Mouse (Mus musculus) thymus, adult 2 months (tissue): ENCODE measurements around the gene Adcy2. TPM values are rescaled to one million over a fixed set of nuclear protein-coding genes. Genes with fewer than 3 reads are reported as not detected.

Experiments
- DNase-seq: peaks from one replicate; pipeline ENCODE4 v3.0.0; 2021
- H3K27ac ChIP-seq: fragments of 200-500 bp; 2 replicates; pipeline ENCODE4 v1.5.1; 2012; ENCODE audit warnings: low read length, control low read depth; ENCODE audit not compliant: control insufficient read depth, insufficient read depth
- H3K27me3 ChIP-seq: fragments of 200-500 bp; 2 replicates; pipeline ENCODE4 v1.6.1; 2012; ENCODE audit warnings: mild to moderate bottlenecking, low read length, moderate library complexity, mixed read lengths; ENCODE audit not compliant: control insufficient read depth, insufficient read depth
- H3K36me3 ChIP-seq: fragments of 200-500 bp; 2 replicates; pipeline ENCODE4 v1.6.1; 2012; ENCODE audit warnings: mild to moderate bottlenecking, low read length, moderate library complexity; ENCODE audit not compliant: control insufficient read depth, insufficient read depth
- H3K4me1 ChIP-seq: fragments of 200-500 bp; replicated peaks from 2 replicates; pipeline ENCODE4 v1.6.1; 2012; ENCODE audit warnings: low read length; ENCODE audit not compliant: control insufficient read depth, insufficient read depth
- H3K4me3 ChIP-seq: fragments of 200-500 bp; 2 replicates; pipeline ENCODE4 v1.5.1; 2012; ENCODE audit warnings: mild to moderate bottlenecking, low read length, control low read depth, moderate library complexity; ENCODE audit not compliant: control insufficient read depth, insufficient read depth
- CTCF ChIP-seq: fragments of 200-500 bp; IDR thresholded peaks from 2 replicates; pipeline ENCODE4 v1.5.1; 2012; ENCODE audit warnings: mild to moderate bottlenecking, control low read depth, low read length, moderate library complexity, borderline replicate concordance; ENCODE audit not compliant: control insufficient read depth, poor library complexity, insufficient read depth; ENCODE audit errors: extremely low read depth
- POLR2A ChIP-seq: fragments of 200-500 bp; IDR thresholded peaks from 2 replicates; pipeline ENCODE4 v1.6.1; 2012; ENCODE audit warnings: mild to moderate bottlenecking, low read length, control low read depth, moderate library complexity; ENCODE audit not compliant: control insufficient read depth, poor library complexity, insufficient read depth; ENCODE audit errors: extremely low read depth
- WGBS: fragments of 180-500 bp; shearing (Covaris S2); methylation state at CpG from one replicate; pipeline ENCODE4 v1.1.7; 2018; 5-methylcytosine and 5-hydroxymethylcytosine counted together
- polyA plus RNA-seq: library from polyadenylated mRNA; depleted of rRNA; stranded (reverse); fragments of >200 nt; gene quantifications from 2 replicates; pipeline ENCODE4 v1.2.3, GENCODE M21; 2012

The Adcy2 gene
- polyA plus RNA-seq, 1 experiment = 0.55 TPM

DNA sequence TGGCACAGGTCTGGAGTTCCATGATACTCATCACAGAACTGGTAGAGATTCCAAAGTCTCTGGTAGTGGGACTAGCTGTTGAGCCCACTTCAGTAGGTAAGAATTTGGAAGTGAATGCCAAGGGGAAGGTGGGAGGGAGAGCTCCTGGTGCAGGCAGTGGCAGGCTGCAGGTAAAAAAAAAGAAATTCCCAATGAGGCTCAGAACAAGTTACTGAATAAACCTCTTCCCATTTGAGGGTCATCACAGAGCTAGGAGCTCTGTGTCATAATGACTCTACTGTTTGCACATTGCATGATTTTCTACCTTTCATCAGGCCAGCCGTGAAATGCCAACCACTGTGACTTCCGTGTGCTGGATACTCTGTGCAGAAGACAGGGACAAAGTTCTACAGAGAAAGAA, 314.4 kb downstream of the Adcy2 start:
- Histone ChIP-seq H3K4me3 (no peak overlapping the region), H3K27me3 (no peaks in the 10 kb centered on the region), H3K36me3 (no peaks in the 10 kb centered on the region), H3K4me1 (no peaks in the 10 kb centered on the region), H3K27ac (no peak overlapping the region)
- DNase-seq = no peak
- no peak for TF ChIP-seq POLR2A
- TF ChIP-seq CTCF = no peak
- 93% methylated on average over 2 of the region's 2 CpGs for WGBS

DNA sequence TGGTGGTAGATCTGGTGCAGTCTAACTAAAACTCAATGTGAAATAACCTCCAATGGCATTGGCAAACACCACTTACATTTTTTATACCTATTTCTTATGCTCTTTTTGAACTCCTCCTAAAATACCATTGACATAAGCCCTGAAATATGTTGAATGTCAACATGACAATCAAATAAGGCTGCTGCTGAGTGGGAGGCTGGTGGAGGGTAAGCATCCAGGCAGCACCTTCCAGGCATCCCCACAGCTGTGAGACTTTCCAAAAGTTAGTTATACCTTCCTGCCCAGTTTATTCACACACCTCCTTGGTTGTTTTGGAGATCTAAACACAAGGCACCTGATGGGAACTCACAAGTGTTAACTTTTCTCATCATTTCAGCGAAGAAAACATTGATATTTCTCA, 318.9 kb downstream of the Adcy2 start:
- no peak for TF ChIP-seq CTCF

DNA sequence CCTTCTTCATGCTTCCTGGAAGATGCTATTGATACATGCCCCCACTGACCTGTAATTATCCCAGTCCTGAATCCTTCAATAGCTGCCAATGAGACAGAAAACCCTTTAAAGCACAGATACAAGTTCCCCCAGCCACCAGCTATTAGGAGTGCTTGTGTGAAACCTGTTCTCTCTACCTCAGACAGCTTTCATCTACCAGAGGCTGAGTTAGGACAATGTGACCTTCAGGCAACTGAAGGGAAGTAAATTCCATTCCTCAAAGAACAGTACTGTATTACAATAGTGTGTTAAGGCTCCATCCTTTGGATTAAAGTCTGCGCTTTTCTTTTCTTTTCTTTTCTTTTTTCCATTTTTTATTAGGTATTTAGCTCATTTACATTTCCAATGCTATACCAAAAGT, 356.6 kb downstream of the Adcy2 start:
- Histone ChIP-seq H3K27me3 (no peaks in the 10 kb centered on the region), H3K4me1 (no peaks in the 10 kb centered on the region), H3K27ac (no peak overlapping the region), H3K36me3 (no peaks in the 10 kb centered on the region), H3K4me3 (no peak overlapping the region)
- DNase-seq = no peak
- no peak for TF ChIP-seq POLR2A
- TF ChIP-seq CTCF = no peak
- 96% methylated on average over 1 of the region's 1 CpGs for WGBS

More for the DNA sequence above, 318.9 kb downstream of the Adcy2 start:
- DNase-seq = no peak
- Histone ChIP-seq H3K27ac (no peak overlapping the region), H3K36me3 (no peaks in the 10 kb centered on the region), H3K4me1 (no peaks in the 10 kb centered on the region), H3K27me3 (no peaks in the 10 kb centered on the region), H3K4me3 (no peak overlapping the region)
- 67% methylated on average over 1 of the region's 1 CpGs for WGBS

DNA sequence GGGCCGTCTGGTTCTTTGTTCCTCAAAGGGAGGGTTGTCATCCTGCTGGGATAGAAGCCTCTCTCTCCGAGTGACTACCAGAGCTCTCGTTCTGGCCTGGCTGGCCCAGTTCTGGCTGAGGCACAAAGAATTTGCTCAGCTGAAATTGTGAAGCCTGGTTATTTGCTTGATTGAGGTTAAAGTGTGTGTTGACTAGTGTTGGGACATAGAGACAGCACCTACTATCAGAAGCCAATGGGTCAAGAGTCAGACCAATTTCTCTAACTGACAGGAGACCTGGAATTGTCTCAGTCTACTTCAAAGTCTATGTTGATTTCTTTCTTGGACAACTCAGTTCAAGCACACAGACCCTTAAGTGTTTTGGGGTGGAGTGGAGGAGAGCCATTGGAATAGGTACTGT, 372.3 kb downstream of the Adcy2 start:
- H3K4me3 ChIP-seq = no peak overlapping the region
- no peak for DNase-seq
- H3K27me3 ChIP-seq = no peaks in the 10 kb centered on the region
- H3K4me1 ChIP-seq = no peaks in the 10 kb centered on the region
- 88% methylated on average over 3 of the region's 3 CpGs for WGBS
- H3K36me3 ChIP-seq = no peaks in the 10 kb centered on the region
- no peak overlapping the region for H3K27ac ChIP-seq
- TF ChIP-seq CTCF = no peak
- no peak for TF ChIP-seq POLR2A

DNA sequence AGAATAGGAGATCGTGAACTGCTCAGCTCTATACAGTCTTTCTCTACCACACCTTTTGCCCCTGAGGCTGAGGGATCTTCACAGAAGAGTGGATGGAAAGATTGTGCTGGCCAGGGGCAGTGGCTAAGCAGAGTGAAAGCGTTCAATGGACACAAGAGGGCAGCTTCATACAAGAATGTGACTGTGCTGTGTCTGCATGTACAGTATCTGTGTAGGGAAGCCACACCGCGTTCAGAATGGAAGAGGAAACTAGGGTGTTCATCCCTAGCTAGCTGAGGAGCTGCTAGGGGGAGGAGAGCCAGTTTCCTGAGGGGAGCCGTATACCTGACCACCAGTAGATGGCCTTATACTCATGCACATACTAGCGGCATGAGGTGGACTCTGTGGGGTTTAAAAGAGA, 376.5 kb downstream of the Adcy2 start:
- H3K4me1 ChIP-seq = no peaks in the 10 kb centered on the region
- H3K27ac ChIP-seq = no peak overlapping the region
- no peak for TF ChIP-seq CTCF
- no peak for TF ChIP-seq POLR2A
- WGBS = 61% methylated on average over 6 of the region's 6 CpGs
- DNase-seq = no peak
- H3K4me3 ChIP-seq = no peak overlapping the region
- H3K27me3 ChIP-seq = no peaks in the 10 kb centered on the region
- no peaks in the 10 kb centered on the region for H3K36me3 ChIP-seq

DNA sequence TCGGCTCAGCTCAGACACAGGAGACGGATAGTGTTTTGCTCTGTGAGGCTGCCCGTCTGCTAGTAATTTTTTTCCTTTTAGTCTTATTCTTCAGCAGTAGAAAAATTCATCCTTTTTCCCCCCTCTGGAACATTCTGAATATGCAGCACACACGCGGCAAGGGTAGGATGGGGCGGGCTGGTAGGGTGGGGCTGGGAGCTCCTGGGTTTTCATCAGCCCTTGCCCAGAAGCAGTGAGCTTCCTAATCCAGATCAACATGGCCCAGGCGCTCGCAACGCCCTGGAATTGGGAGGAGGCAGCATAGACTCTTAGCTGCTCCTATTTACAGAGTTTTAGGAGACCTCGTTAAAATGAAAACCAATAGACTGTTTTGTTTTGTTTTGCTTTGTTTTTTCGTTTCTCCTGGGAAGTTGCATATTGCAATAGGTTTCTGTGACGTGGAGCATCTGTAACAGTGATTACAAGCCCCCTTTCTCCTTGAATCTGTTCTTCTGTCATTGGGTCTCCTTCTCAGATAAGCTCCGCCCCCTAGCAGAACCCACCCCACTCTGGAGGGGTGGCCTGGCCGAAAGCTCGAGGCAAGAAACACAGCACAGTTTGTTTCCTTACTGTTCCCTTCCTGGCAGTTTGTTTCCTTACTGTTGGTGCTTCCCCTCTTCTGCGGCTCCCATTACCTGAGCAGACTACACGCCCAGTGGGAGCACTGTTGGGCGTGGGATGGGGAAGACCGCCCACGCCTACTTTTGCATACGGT, 391.5 kb downstream of the Adcy2 start:
- Histone ChIP-seq H3K27ac (no peak overlapping the region), H3K4me1 (no peaks in the 10 kb centered on the region), H3K27me3 (no peaks in the 10 kb centered on the region), H3K4me3 (no peak overlapping the region), H3K36me3 (no peaks in the 10 kb centered on the region)
- WGBS = 54% methylated on average over 21 of the region's 21 CpGs
- no peak for DNase-seq
- no peak for TF ChIP-seq CTCF
- TF ChIP-seq POLR2A = no peak

DNA sequence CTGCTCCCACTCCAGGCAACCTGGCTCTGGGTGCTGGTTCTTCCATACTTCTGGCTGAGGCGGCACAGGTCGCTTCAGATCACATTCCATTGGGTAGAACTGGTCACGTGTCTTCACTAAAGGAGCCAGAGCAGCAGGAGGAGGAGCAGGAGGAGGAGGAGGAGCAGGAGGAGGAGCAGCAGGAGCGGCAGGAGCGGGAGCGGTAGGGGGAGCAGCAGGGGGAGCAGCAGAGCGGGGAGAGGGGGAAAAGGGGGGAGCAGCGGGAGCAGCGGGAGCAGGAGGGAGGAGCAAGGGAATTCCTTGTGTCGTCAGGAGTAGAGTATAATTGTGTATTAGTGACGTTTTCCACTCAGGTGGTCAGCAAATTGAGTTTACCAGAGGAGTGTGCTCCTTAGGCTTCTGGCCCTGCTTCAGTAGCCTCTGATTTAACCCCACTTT, 393.6 kb downstream of the Adcy2 start:
- TF ChIP-seq POLR2A = no peak
- no peak for TF ChIP-seq CTCF
- WGBS = 6% methylated on average over 11 of the region's 11 CpGs
- H3K27ac ChIP-seq = no peak overlapping the region
- DNase-seq = no peak
- H3K4me3 ChIP-seq = no peak overlapping the region
- no peaks in the 10 kb centered on the region for H3K4me1 ChIP-seq
- H3K27me3 ChIP-seq = no peaks in the 10 kb centered on the region
- no peaks in the 10 kb centered on the region for H3K36me3 ChIP-seq
